Mouse (Mus musculus): Measurements from ENCODE around the gene Shisa4.
"Not testable (repeated sequence)": the region's sequence is repeated elsewhere in the genome, so short reads cannot be mapped to it uniquely, and the experiment has no call there.

The Shisa4 gene

DNA sequence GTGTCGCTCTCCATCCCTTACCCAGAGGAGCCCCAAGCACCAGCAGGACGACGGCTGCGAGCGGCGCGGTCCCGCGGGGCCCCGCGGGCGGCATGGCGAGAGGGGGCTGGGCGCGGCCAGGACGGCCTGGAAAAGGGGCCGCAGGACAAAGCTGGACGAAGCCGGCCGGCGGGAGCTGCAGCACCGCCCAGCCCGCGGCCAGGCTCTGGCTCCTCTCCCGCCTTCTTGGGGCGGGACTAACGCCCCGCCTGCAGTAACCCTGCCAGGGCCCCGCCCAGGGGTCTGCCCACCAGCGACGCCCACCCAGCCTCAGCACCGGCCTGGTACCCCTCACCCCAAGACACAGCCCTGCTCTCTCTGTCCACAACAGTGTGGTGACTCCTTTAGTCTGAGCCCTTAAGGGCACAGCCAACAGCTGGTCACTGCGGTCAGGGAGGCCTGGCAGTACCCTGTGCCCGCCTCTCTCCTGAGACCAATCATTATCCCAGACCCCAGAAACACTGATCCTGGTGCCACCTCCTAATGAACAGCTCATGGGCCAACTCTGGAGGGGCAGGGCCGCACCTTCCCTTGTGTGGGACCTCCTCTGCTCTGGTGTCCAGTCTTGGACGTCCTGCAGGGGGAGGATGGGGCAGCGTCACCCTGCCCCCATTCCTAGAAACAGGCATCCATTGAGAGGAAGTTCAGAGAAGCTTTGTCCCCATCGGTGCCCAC, at the start of gene Shisa4:
TSS of gene Shisa4 (minus strand) at position 370 of the 714 bp plus-strand sequence.
- DNase-seq (ENCODE audit: low spot score) = no peak

DNA sequence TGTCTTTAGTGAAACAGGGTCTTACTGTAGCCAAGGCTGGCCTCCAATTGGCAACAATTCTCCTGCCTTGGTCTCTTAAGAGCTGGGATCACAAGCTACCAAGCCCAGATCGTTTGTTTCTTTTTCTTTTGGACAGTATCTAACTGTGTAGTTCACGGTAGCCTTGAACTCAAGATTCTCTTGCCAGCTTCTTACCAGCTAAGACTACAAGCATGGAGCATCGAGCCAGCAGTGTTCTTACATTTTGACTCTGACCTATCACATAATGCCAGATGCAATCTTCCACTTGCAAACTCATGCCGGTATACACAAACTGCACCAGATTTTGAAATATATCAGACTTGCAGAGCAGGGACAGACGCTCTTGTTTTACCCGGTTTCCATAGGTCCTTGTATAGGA, 47.7 kb upstream of the Shisa4 start:
- DNase-seq (ENCODE audit: low spot score) = no peak

DNA sequence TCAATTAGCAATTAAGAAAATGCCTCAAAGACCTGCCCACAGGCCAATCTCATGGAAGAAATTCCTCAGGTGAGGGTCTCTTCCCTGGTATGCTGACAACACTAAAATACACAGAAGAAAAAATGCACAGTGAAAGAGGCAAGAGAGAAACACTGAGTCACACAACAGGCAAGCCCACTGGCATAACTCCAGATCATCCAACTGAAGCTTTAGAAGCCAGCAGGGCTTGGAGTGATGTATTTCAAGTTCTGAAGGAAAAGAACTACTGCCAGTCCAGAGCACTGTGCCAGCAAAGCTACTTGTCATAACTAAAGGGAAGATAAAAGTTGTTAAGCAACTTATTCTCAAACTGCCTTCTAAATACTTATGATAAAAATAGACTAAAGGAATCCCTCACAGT, 39.0 kb upstream of the Shisa4 start:
- DNase-seq (ENCODE audit: low spot score) = no peak

- DNase-seq (ENCODE audit: low spot score) = no peak
Measured at GRCm38 (mm10) chr1:135412130-135412529, 37.1 kb upstream of the Shisa4 start.

- DNase-seq (ENCODE audit: low spot score) = no peak
Measured at GRCm38 (mm10) chr1:135410967-135411366, 35.9 kb upstream of the Shisa4 start.

- no peak for DNase-seq (ENCODE audit: low spot score)
Measured at GRCm38 (mm10) chr1:135408973-135409372, 33.9 kb upstream of the Shisa4 start.

- DNase-seq (ENCODE audit: low spot score) = no peak
Measured at GRCm38 (mm10) chr1:135405356-135405755, 30.3 kb upstream of the Shisa4 start.

DNA sequence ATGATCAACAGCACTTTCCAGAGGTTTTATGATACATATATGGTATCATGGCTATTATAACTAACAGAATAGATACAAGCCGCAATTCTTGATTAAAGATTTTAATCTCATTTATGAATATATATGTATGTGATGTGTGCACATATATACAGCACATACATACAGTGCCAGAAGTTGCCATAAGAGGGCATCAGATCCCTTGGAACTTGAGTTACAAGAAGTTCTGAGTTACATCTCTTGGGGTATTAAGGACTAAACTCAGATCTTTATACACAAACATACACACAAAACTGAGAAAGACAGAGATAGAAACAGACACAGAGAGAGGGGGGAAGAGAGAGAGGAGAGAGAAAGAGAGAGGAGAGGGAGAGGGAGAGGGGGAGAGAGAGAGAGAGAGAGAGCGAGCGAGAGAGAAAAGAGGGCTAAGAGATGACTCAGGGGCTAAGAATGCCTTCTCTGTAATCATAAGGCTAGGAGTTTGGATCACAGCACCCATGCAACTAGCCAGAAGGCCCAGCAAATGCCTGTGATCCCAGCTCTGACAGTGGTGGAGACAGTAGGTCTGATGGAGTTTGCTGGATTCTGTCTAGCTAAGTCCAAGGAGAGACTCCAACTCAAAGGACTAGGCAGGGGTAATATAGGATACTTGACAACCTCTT, 26.5 kb upstream of the Shisa4 start:
- DNase-seq (ENCODE audit: low spot score) = no peak

DNA sequence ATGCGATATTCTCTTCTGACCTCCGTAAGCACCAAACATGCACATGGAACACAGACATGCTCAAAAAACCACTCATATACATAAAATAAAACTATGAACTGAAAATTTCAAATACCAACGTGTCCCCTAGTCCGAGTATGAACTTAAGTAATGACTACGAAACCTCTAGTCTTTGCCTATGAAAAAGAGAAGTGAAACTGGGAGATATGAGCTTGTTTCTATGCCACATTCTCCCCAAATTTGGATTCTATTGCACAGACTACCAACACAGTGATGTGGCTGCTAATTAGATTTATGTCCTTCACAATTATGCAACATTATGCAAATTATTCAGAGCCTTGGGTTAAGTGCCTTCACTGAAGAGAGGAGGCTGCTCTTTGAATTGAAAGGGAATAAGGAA, 24.4 kb upstream of the Shisa4 start:
- DNase-seq (ENCODE audit: low spot score) = no peak

GRCm38 (mm10) chr1:135385161-135385560, 10.1 kb upstream of the Shisa4 start:
- DNase-seq (ENCODE audit: low spot score) = no peak

DNA sequence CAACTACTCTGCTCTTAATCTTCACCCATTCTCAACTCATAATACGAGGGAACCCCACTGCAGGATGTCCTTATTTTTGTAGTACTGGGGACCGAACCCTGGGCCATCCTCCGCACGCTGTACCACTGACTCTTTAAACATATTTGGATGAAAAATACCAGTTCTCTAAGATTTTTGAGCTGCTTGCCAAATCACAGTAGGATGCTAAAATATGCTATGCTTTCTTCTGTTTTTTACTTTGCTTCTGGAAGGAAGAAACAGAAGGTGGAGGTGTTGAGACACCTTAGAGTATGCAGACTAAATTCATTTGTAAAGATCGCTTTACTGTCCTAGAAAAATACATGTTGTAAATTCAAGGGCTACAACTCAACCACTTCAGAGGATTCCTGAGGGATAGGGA, 9.1 kb upstream of the Shisa4 start:
- no peak for DNase-seq (ENCODE audit: low spot score)

- not testable (repeated sequence) for DNase-seq (ENCODE audit: low spot score)
Measured at GRCm38 (mm10) chr1:135381560-135381959, 6.5 kb upstream of the Shisa4 start.

DNA sequence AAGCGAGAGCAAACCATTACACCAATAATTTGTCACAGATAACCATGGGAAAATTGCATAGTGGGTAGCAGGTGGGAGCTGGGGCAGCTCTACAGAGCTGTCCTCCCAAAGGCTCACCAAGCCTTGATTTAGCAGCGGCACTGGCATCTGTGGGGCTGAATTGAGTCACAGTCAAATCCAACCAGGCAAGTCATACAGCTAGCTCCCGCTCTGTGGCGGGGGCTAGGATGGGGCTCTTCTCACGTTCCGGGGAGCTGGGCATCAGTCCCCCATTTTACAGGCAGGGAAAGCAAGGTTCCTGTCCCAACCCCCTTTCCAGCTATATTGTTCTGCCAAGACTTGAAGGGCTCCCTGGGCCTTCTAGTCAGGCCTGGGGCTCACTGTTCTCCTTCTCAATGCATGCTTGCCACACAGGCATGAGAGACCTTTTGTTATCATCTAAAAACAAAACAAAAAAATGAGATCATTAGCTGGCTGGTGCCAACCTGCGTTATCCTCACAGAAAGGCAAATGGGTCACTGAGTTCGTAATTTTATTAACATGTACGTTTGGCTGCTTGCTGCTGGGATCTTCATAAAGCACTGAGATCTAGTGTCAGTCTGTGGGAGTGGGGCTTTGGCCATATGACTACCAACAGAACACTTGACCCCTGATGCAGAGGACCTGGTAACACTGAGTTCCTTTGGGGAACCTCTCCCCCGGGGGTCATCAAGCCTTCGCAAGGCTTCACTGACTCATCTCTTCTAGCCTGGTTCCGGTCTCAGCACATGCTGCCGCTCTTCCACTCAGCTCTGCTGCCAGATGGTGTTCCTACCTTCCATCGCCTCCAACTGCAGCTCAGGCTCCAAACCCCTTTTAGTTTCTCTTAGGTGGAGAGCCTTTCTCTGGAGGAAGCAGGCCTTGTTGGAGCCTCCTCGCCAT, 5.3 kb upstream of the Shisa4 start:
- no peak for DNase-seq (ENCODE audit: low spot score)

GRCm38 (mm10) chr1:135379048-135379447, 4.0 kb upstream of the Shisa4 start:
- no peak for DNase-seq (ENCODE audit: low spot score)

DNA sequence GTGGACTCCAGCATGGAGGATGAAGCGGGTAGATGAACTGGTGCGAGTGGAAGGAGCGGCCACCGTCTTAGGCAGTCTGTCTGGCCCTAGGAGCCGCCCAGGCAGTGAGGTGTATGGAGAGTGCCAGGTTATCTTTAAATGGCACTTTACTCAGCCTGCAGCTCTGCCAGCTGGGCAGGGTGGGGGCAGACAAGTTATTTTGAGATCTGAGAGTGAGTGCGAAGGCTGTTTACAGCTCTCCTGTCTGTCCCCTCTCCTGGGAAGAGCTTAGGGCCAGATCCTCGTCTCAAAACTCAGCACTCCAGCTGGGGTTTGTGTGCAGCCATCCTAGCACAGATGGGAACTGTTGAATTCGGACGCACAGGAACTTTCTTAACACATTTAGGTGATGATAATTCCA, 3.5 kb upstream of the Shisa4 start:
- DNase-seq (ENCODE audit: low spot score) = no peak

DNA sequence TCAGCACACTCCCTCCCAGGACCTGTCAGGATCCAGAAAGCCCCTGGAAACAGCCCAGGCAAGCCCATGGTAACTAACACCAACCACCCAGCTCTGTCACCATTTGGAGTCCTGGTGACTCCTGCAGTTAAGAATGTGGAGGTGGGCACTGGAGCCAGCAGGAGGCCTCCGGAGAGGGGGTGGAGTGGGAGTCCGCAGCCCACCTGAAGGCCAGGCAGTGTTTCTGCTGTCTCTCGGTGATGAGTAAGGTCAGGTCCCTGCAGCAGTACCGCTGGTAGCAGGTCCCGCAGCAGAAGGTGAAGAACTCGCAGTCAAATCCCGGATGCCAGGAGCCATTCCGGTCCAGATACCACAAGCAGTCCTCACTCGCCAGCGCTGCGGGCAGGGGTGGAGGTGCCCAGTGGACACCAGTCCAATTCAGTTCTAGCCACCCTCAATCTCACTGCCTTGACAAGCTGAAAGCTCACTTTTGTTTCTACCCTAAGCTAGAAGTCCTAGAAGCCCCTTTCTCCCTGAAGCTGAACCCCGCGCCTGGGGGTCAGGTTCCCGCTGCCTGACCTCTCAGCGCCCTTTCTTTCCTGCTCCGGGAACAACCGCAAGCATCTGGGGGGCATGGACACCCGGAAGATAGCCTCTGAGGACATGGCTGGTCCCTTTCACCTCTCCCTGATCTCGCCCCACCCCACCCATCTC, 716 bp downstream of the Shisa4 start:
- no peak for DNase-seq (ENCODE audit: low spot score)

GRCm38 (mm10) chr1:135373171-135373677, 1.8 kb downstream of the Shisa4 start:
- DNase-seq (ENCODE audit: low spot score) = no peak

DNA sequence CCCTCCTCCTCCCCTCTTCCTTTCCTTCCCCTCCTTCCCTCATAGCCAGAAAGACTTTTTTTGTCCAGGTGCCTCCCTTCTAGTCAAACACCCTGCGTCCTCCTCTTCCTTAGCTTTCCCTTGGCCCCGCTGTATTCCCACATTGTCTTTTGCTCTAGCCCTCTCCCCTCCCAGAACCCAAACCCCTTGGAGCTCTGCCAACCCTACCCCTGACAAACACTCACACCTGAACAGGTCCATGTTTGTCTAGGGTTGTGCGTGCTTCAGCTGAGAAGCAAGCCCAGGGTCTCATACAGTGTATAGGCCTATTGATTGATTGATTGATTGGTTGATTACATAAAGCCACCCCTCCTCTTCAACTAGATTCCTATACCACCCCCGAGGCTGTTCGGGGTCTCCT, 5.6 kb downstream of the Shisa4 start:
- no peak for DNase-seq (ENCODE audit: low spot score)

DNA sequence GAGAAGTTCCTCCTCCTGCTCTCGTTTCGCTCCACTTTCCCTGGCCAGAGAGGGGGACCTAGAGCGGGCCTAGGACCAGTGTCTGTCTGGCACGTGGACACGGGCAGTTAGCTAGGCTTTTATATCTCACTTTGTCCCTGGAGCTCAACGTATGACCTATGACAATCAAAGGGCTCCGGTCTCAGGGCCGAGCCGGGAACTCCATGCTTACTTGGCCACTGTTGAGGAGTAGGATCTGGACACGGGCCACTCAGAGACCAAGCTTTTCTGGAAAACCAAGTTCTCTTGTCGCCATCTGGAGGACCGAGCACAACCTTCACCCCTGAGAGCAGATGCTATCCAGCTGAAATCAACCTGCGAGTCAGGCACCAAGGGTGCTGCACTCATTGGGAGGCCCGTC, 6.1 kb downstream of the Shisa4 start:
- no peak for DNase-seq (ENCODE audit: low spot score)

GRCm38 (mm10) chr1:135368245-135368644, 6.8 kb downstream of the Shisa4 start:
- peak; percentile 13 for DNase-seq (ENCODE audit: low spot score)

DNA sequence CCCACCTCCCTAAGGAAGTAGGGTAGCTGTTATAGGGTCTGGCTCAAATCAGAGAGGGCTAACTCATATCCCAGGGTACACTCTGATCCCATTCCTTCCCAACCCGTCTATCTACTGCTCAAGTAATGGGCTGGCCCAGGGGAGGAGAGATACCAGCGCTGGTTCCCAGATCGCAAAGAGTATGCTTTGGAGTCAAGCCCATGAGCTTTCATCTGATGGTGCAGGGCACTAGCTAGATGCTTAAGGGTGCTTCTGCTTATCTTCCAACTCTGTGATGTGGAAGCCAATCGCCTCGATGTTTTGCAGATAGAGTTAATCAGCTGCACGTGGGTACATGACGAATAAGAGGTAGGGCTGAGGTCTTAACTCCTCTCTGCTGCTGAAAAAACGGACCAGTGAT, 7.4 kb downstream of the Shisa4 start:
- DNase-seq (ENCODE audit: low spot score) = no peak

- no peak for DNase-seq (ENCODE audit: low spot score)
Measured at GRCm38 (mm10) chr1:135367005-135367404, 8.0 kb downstream of the Shisa4 start.
